Mouse (Mus musculus): ENCODE measurements at regions not wholly inside any gene's neighbourhood (a gene's known extent, or its start where the extent isn't known, plus 50 kb on each side); places are given as distances from the start of the nearest gene placed in this dataset.

DNA sequence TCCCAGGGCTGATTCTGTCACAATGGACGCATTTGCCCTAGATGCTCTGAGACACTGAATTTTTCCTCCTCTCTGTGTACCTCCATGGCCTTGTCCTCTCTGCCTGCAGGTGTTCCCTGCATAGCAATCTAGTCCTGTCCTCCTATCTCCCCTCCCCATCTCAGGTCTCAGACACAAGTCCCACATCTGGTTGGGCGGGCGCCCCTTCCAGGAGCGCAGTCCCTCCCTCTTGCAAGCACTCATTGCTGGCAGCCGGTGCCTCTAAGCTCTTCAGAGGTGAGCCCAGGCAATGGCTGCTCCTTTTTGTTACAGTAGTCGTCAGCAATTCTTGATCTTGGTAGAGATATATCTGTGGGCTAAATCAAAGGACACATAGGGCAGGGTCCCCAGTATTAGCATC lies 169.0 kb upstream of the Dyrk2 start:
- TF ChIP-seq CTCF (IDR thresholded peaks at IDR 0.05; ENCODE audit: low read depth) = no peak
- TF ChIP-seq EP300 (IDR thresholded peaks at IDR 0.05; ENCODE audit: low read depth) = no peak
